Mouse (Mus musculus) testis, postnatal 14 days (tissue): Measurements from ENCODE around the gene 9930021J03Rik.

ENCODE experiments used
- DNase-seq: peaks from one replicate; pipeline ENCODE4 v3.0.0; 2021; ENCODE audit warnings: low spot score

Gene 9930021J03Rik

DNA sequence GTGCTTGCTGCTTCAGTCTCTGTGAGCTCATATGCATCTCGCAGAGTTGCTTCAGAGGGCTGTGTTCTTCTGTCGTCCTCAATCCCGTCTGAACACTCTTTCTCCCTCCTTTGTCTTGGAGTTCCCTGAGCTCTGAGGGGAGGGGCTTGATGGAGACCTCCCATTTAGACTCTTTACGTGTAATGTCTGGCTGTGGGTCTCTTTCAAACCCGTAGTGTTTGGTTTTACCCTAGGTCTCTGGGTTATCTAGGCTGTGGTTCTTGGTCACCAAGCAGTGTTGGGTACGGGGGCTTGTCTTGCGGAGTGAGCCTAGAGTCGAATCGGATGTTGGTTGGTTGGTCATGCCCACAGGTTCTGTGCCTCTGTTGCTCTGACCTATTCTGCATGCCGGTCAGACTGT, 110.7 kb downstream of the 9930021J03Rik start:
- DNase-seq: no peak

DNA sequence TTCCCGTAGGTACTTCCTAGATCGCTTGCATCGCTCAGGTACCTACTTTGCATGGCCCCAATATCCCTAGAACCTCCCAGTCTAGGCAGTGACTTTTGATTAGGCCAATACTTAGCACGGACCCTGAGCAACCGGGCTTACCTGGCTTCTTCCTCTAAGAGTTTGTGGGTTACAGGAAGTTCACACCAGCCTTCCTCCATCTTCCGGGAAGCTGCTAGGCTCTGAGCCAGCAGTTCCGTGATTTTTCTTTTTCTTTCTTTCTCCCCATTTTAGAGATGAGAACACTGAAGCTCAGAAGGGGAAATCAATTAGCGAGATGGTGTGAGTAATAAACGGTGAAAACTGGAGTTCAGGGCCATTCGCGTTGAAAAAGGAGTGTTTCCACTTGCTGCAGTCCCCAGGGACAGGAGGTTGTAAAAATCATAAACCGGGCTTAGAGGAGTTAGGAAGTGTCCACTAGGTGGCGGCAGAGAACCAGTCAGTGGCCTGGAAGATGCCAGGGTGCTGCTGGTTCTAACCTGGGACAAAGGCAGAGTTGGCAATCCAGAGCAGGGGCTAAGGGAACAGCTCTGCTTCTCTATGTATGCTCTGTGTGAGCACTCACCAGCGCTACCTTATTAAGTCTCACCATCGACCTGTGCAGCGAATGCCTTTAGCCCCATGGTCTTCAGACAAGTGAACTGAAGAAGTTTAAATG, 121.8 kb downstream of the 9930021J03Rik start:
- peak; percentile 64 for DNase-seq

DNA sequence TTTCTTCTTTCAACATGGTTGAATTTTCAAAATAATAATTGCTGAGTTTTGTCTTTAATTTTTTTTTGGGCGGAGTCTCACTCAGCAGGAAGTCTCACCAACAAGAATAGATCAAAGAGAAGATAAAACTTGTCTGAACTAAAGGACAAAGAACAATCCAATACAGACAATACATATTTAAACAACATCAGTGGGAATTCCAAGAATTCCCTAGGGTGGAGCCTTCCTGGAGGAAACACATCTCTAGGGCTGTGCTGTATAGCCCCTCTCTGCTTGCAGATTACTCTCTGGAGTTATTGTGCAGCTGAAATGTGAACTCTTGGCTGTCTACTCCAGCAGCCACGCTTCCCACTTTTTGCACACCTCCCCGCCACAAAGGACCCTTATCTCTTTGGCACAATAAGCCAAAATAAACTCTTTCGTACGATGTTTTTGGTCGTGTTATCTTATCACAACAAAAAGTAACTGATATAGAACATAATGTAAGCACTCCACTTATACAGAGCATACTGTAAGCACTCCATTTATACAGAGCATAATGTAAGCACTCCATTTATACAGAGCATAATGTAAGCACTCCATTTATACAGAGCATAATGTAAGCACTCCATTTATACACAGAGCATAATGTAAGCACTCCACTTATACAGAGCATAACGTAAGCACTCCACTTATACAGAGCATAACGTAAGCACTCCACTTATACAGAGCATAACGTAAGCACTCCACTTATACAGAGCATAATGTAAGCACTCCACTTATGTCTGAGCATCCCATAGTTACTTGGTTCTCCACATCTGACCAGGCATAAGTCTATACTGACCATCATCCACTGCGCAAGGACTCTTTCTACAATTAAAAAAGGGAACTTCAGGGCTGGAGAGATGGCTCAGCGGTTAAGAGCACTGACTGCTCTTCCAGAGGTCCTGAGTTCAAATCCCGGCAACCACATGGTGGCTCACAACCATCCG, 125.3 kb downstream of the 9930021J03Rik start:
- no peak for DNase-seq

DNA sequence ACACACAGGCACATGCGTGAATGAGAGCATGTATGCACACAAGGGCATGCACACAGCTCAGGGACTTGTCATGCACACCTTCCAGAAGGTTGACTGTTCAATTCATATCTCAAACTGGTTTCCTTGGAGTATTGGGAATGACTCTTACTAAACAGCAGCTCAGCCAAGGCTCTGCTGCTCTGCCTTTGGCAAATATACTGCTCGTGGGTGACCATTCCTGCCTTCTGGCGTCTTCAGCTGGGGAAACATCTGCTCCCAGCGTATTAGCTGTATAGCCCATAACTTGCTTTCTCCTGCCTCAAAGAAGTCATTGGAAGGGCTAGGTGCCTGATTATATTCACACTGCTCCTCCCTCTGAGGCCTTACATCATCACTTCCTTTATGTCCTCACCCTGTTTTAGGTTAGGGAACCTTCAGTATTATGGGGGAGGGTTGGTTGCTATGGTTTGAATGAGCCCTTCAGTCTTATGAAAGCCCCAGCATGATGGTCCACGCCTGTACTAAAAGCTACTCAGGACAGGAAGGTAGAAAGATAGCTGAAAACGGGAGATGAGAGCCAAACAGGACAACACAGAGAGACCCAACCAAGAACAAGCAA, 127.5 kb downstream of the 9930021J03Rik start:
- DNase-seq: no peak

DNA sequence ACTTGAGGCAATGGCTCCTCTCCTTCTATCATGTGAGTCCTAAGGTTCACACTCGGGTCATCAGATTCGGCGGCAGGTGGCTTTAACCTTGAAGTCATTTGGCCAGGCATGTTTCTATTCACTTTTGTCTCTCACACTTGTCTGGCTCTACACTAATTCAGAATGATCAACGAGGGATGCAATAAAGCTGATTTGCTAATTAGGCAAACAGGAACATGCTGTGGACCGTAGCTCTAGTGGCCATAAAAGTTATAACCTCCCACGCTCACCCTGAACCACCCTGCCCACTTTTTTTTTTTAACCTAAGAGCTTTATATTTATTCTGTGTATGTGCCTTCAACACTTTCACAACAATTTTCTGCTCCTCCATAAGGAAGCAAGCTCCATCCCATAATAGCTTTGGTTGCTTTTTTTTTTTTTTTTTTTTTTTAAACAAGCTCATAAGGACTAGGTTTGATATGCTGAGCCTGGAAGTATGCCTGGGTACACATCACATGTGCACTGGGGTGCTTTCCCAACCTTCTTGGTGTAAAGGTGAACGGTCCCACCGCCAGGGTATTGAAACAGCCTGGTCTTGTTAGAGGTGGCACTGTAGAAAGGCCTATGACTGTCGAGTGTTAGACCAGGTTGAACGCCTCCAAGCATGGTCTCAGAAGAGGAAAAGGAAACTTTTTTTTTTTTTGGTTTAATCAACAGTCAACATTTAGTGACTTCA, 129.2 kb downstream of the 9930021J03Rik start:
- DNase-seq: no peak

DNA sequence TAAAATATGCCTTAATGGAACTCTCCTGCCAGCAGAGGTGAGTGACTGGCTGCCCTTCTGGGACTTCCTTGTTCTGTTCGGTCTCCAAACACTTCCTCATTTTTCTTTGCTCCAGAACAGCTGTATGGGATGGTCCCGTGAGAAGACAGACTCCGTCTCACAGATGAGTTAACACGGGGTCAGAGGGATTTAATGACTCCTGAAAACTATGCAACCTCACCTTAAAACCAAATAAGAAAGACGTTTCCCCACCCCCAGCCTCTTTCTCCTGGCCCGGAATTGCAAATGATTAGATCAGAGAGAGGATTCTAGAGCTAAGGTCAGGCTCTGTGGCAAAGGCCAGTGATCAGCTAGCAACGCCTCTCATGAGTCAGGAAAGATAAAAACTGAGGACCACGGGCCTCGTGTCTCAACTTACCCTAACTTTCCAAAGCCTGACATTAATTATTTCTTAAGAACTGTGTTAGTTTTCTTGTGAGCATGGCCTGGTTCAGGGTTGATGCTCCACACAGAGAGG, 130.2 kb downstream of the 9930021J03Rik start:
- DNase-seq: no peak

- no peak for DNase-seq
These were observed 130.8 kb downstream of the 9930021J03Rik start for GRCm38 (mm10) chr19:29674946-29675345.

GRCm38 (mm10) chr19:29672660-29673059, 133.1 kb downstream of the 9930021J03Rik start:
- DNase-seq: peak; percentile 75

DNA sequence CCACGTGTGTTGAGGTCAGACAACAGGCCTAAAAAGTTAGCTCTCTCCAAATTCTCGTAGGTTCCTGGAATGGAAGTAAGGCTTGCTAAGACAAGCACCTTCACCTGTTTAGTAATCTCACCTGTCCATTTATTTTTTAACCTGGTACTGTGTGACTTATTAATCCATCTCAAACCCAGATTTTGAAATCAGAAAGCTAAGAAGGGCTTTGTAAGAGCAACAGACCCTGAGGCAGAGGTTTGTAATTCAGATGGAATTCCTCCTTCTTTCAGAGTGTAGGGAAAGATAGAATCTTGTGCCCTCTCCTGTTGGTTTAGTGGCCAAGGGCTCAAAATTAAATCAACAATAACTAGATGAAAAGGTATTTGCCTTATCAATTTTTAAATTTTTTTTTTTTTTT, 134.6 kb downstream of the 9930021J03Rik start:
- DNase-seq: no peak

- no peak for DNase-seq
These were observed 135.5 kb downstream of the 9930021J03Rik start for GRCm38 (mm10) chr19:29670247-29670646.

- DNase-seq: no peak
These were observed 137.7 kb downstream of the 9930021J03Rik start for GRCm38 (mm10) chr19:29668135-29668534.

DNA sequence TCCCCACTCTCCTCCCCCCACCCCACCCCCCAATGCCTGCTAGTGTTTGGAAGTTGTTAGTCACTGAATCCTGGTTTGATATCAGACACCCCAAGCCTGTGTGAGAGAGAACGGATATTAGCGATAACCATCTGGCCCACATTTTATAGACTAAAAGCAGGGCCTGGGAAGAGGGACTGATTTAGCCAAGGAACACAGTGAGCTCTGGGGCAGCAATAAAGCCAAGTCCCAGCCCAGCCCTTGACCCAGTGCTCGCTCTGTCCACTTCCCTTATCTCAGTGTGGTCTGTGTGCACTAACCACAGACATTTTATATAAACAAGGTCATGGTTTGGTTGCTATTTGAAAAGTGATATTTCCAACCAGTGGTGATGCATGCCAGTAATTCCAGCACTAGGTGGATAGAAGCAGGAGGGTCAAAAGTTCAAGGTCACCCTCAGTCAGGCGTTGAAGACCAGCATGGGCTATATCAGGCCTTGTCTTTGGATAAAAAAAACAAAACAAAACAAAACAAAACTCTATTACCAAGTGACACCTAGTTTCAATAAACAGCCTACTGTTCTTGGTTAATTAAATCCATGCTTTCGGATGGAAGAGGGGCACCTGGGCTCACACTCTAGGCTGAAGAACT, 138.7 kb downstream of the 9930021J03Rik start:
- peak; percentile 43 for DNase-seq

DNA sequence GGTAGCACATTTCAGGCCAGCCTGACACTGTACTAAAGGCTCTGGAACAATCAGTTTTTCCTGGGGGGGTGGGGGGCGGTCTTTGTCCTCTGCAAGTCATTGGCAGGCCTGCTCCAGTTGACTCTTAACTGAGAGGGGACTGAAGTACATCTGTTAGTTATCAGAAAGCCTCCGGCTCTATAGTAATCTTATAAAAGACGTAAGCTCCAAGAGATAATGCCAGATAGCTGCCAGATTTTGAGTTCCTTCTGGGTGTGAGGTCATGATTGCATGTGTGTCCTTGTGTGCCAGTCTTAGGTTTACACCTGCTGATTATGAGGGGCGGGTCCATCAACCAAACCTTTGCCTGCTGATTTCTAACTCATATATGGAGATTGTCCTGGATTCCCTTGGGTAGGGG, 139.6 kb downstream of the 9930021J03Rik start:
- DNase-seq: no peak

GRCm38 (mm10) chr19:29664934-29665333, 140.9 kb downstream of the 9930021J03Rik start:
- no peak for DNase-seq
